27 mouse cellular contexts compared by ENCODE assay signal in the genomic region with DNA sequence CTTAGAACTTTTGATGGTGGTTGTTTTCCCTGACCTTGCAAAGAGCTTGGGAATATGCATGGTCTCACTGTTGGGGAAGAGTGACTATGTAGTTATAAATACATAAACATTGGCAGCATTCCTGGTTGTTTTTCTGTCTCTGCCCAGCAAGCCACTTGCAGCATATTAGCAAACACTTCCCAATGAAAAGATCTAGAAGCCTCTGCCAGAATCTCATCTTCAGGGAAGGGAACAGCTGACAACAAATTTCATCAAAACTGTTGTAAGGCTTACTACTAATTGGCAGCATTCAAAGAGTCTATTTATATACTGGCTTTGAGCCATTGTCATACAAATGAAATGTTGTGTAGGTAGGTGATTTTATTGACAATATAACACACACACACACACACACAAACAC. TPM values are rescaled to one million over a fixed set of nuclear protein-coding genes. Genes with fewer than 3 reads are reported as not detected.
DNase-seq lines count a peak whose midpoint lies in the region; ATAC-seq and TF ChIP-seq lines count a peak whose summit lies in the region.
"Had no signal": no experiment of that assay in that cellular context is flagged by ENCODE, and none has a peak within 500 bp of the region (broad histone marks: within the 10 kb centered on the region; RNA-seq: fewer than 3 reads in every experiment).

No protein-coding gene starts in this region.

- no peak overlapping the region for H3K9ac ChIP-seq in heart, postnatal 0 days (replicated peaks; ENCODE audit: low read depth, low read length)
- H3K9ac ChIP-seq in lung, embryonic 16.5 days (ENCODE audit: low read length), result no peak overlapping the region
- no peak overlapping the region for H3K9ac ChIP-seq in midbrain, embryonic 14.5 days (replicated peaks; ENCODE audit: low read length)
- H3K9ac ChIP-seq: embryonic facial prominence, embryonic 12.5 days; stomach, embryonic 15.5 days had no signal

- no peak for TF ChIP-seq CTCF in heart, postnatal 0 days (IDR thresholded peaks at IDR 0.05; ENCODE audit: low read depth)

- intact Hi-C loops in heart, postnatal 25 days (cut with DNase I), result no loop called here

- H3K27me3 ChIP-seq in heart, postnatal 0 days (ENCODE audit: control insufficient read depth, insufficient read depth, low read length), result no peaks in the 10 kb centered on the region
- no peaks in the 10 kb centered on the region for H3K27me3 ChIP-seq in lung, embryonic 16.5 days (ENCODE audit: control insufficient read depth, insufficient read depth, low read depth, low read length)
- no peaks in the 10 kb centered on the region for H3K27me3 ChIP-seq in midbrain, embryonic 14.5 days (ENCODE audit: control insufficient read depth, insufficient read depth, low read length)
- H3K27me3 ChIP-seq: embryonic facial prominence, embryonic 12.5 days; stomach, embryonic 15.5 days had no signal

- peak; percentile 39; the same call in 1 of the 2 replicates for ATAC-seq in heart, postnatal 0 days (ENCODE audit: insufficient read depth, low read depth)
- peak; percentile 47 for ATAC-seq in lung, embryonic 16.5 days (ENCODE audit: low read depth)
- no peak for ATAC-seq in midbrain, embryonic 14.5 days (ENCODE audit: low FRiP score, low TSS enrichment)
- ATAC-seq: intestine, postnatal 0 days; midbrain, embryonic 16.5 days had no signal

- no peaks in the 10 kb centered on the region for H3K9me3 ChIP-seq in heart, postnatal 0 days (replicated peaks; ENCODE audit: control insufficient read depth, low read length)
- H3K9me3 ChIP-seq in lung, embryonic 16.5 days (ENCODE audit: control insufficient read depth, low read length), result no peaks in the 10 kb centered on the region
- no peaks in the 10 kb centered on the region for H3K9me3 ChIP-seq in midbrain, embryonic 14.5 days (ENCODE audit: control insufficient read depth, low read length)
- H3K9me3 ChIP-seq: embryonic facial prominence, embryonic 12.5 days; heart, embryonic 10.5 days; hindbrain, embryonic 10.5 days; stomach, embryonic 15.5 days had no signal

- H3K4me1 ChIP-seq in heart, postnatal 0 days (ENCODE audit: control insufficient read depth, insufficient read depth), result no peaks in the 10 kb centered on the region
- H3K4me1 ChIP-seq in lung, embryonic 16.5 days (replicated peaks; ENCODE audit: control insufficient read depth, insufficient read depth, low read length), result no peaks in the 10 kb centered on the region
- no peaks in the 10 kb centered on the region for H3K4me1 ChIP-seq in midbrain, embryonic 14.5 days (ENCODE audit: control insufficient read depth, insufficient read depth, low read length)
- H3K4me1 ChIP-seq: embryonic facial prominence, embryonic 12.5 days; heart, embryonic 10.5 days; hindbrain, embryonic 10.5 days; stomach, embryonic 15.5 days had no signal

- no peak overlapping the region for H3K4me3 ChIP-seq in heart, postnatal 0 days (ENCODE audit: low read depth, low read length)
- no peak overlapping the region for H3K4me3 ChIP-seq in lung, embryonic 16.5 days (ENCODE audit: low read length)
- H3K4me3 ChIP-seq in midbrain, embryonic 14.5 days (replicated peaks; ENCODE audit: low read depth, low read length), result no peak overlapping the region
- H3K4me3 ChIP-seq: embryonic facial prominence, embryonic 12.5 days; erythroblast, embryonic 14.5 days; heart, embryonic 10.5 days; hindbrain, embryonic 10.5 days; stomach, embryonic 15.5 days had no signal

- TF ChIP-seq EP300 in heart, postnatal 0 days (IDR thresholded peaks at IDR 0.05; ENCODE audit: low read depth), result no peak

- DNase-seq in cerebellum, postnatal 10 days, result peak; percentile 6 to 23
- no peak for DNase-seq in cerebellum, adult 11-12 months
- peak; percentile 11 for DNase-seq in heart, postnatal 0 days (ENCODE audit: low spot score)
- DNase-seq in heart, postnatal 25 days (ENCODE audit: low spot score), result no peak
- no peak for DNase-seq in lung, postnatal 4 days
- no peak for DNase-seq in midbrain, embryonic 14.5 days
- DNase-seq: adrenal gland, postnatal 10 days; cerebellum, adult 11 months; gastrocnemius, postnatal 10 days; kidney, postnatal 25 days; thymus, adult 18-20 months; thymus, postnatal 36 days had no signal

- H3K27ac ChIP-seq in heart, postnatal 0 days (ENCODE audit: low read depth), result no peak overlapping the region
- no peak overlapping the region for H3K27ac ChIP-seq in lung, embryonic 16.5 days (ENCODE audit: low read length)
- no peak overlapping the region for H3K27ac ChIP-seq in midbrain, embryonic 14.5 days (replicated peaks; ENCODE audit: low read depth, low read length)
- H3K27ac ChIP-seq: embryonic facial prominence, embryonic 12.5 days; heart, embryonic 10.5 days; hindbrain, embryonic 10.5 days; stomach, embryonic 15.5 days had no signal

- H3K36me3 ChIP-seq in heart, postnatal 0 days (replicated peaks; ENCODE audit: control insufficient read depth, insufficient read depth, low read length), result no peaks in the 10 kb centered on the region
- no peaks in the 10 kb centered on the region for H3K36me3 ChIP-seq in lung, embryonic 16.5 days (ENCODE audit: control insufficient read depth, insufficient read depth, low read length)
- H3K36me3 ChIP-seq in midbrain, embryonic 14.5 days (ENCODE audit: control insufficient read depth, insufficient read depth, low read length), result no peaks in the 10 kb centered on the region
- H3K36me3 ChIP-seq: embryonic facial prominence, embryonic 12.5 days; heart, embryonic 10.5 days; hindbrain, embryonic 10.5 days; stomach, embryonic 15.5 days had no signal

- H3K4me2 ChIP-seq in heart, postnatal 0 days (ENCODE audit: low read depth, low read length), result no peak overlapping the region
- no peak overlapping the region for H3K4me2 ChIP-seq in lung, embryonic 16.5 days (ENCODE audit: low read depth, low read length)
- no peak overlapping the region for H3K4me2 ChIP-seq in midbrain, embryonic 14.5 days (ENCODE audit: low read length)
- H3K4me2 ChIP-seq: embryonic facial prominence, embryonic 12.5 days; stomach, embryonic 15.5 days had no signal

RNA-seq across cellular contexts. Expression of a gene that starts 0.8 kb away (rescaled TPM):
- total RNA-seq in heart, postnatal 0 days (2014; rRNA removed; ENCODE audit: low replicate concordance), result not detected in 2 replicates
- 0.10 TPM in 2 replicates for polyA plus RNA-seq in heart, postnatal 0 days (2015; fragmentation: Nextera tagmentation; extraction: Ambion mirVana)
- not detected for total RNA-seq in heart, postnatal 25 days (2021)
- polyA plus RNA-seq in lung, embryonic 16.5 days (2015; fragmentation: Nextera tagmentation; extraction: Ambion mirVana), result 0.36 TPM in 1 of 2 replicates, not detected in the other
- polyA plus RNA-seq in midbrain, embryonic 14.5 days (2014; fragmentation: Nextera tagmentation; extraction: Ambion mirVana), result 0.53 and 0.63 TPM in 2 replicates
- total RNA-seq: gastrocnemius, postnatal 10 days; layer of hippocampus, postnatal 14 days; liver, adult 2 months; megakaryocyte-erythroid progenitor cell, adult 5-6 weeks; neutrophil, adult 5-6 weeks had no signal
- polyA plus RNA-seq: erythroblast, embryonic 14.5 days; kidney, embryonic 14.5 days; limb, embryonic 11.5 days; liver, adult 2 months; liver, embryonic 16.5 days had no signal

Comparison
In these comparisons a context has a peak if more than half of its experiments do, and no peak if none do; other contexts are left out.
1. DNase-seq: peak in cerebellum, postnatal 10 days (2 of 2) and heart, postnatal 0 days (single experiment); none in cerebellum, adult 11-12 months (single experiment), heart, postnatal 25 days (single experiment), lung, postnatal 4 days (0 of 2) and midbrain, embryonic 14.5 days (single experiment).